Mouse (Mus musculus) stomach, postnatal 0 days (tissue): ENCODE results near the gene Nbas.

ENCODE experiments used
- CTCF ChIP-seq: IDR thresholded peaks from 2 replicates; pipeline ENCODE4 v1.5.1; 2016; ENCODE audit warnings: antibody characterized with exemption, low read depth, mild to moderate bottlenecking, moderate library complexity
- EP300 ChIP-seq: optimal IDR thresholded peaks from 2 replicates; pipeline ENCODE3; 2016; ENCODE audit warnings: antibody characterized with exemption

- no peak for TF ChIP-seq CTCF
- TF ChIP-seq EP300, result no peak
Observed at GRCm38 (mm10) chr12:13314384-13314783, 45.5 kb downstream of the Nbas start.
